Mouse (Mus musculus) hindlimb bud, embryonic 11.5 days (tissue): ENCODE data around the gene Ttll8.

Source experiments
- DNase-seq: peaks from one replicate; pipeline ENCODE4 v3.0.0-alpha.2; 2012; ENCODE audit warnings: low read depth, low spot score; ENCODE audit errors: extremely low spot score

Ttll8 gene

GRCm38 (mm10) chr15:88921992-88922310 lies 32.3 kb downstream of the Ttll8 start:
- DNase-seq, result no peak

DNA sequence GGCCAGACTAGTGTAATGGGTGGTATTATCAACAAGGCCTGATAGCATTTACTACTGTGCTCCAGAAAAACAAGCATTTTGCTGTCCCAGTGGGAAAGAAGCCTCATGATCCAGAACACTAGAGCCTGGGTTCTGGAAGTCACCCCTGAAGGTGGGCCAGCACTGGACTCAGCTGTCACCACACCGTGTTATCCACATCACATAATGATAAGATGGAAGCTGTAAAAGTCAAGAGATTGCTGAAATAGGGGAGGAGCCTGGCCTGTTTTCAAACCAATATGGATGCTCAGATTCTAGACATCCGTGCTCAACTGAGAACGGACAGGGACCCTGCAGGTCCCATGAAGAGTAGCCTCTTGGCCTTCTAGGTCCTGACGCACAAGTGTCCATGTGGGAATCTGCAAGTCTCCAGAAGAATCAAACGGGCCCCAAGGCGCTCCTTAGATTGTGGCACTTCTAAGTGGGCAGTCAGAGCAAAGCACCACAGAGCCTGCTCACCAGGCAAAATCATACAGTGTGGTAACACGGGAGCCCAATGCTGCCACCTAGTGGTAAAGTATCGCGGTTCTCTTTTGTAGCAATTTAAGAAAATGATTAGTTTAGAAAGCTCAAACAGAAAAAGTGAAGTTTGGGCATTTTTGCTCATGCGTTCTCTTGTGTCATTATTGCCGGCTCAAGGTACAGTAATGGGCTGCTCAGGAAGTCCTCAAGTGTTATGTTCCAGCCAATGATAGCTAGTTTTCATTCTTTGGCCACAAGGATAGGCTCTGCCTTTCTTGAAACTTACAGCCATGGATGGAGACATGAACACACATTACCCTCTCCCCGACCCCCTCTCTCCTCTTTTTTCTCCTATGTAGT lies 32.9 kb downstream of the Ttll8 start:
- DNase-seq, result peak; percentile 79

DNA sequence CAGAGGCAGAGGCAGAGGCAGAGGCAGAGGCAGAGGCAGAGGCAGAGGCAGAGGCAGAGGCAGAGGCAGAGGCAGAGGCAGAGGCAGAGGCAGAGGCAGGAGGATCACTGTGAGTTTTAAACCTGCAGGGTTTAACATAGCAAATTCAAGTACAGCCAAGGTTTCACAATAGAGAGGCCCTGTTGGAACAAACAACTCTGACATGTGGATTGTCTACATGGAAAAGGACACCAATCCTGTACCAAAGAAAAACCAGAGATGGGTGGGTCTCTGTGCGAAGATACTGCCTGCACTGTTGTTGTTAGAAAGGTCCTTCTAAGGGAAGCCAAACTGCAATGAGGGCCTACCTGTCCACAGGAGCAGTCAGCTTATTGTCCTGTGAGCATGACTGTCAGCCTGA lies 34.2 kb downstream of the Ttll8 start:
- no peak for DNase-seq

- no peak for DNase-seq
Measured at GRCm38 (mm10) chr15:88919328-88919727, 34.9 kb downstream of the Ttll8 start.

DNA sequence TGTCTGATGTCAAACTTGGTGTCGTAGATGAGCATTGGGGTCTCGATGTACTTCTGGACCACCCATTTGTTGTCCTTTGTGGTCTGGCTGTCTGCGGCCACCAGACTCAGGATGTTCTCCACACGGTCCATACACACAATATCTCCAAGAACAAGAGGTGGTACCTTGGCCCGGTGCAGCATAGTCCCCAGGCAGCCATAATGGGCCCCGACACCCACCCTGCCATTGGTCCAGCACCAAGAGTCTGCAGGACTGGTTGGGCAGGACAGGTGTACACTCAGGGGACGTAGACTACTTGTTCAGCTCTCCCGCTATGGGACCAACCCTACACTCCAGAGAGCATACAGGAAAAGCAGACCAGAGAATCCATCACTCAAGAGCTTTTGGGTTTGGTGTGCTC lies 37.1 kb downstream of the Ttll8 start:
- no peak for DNase-seq

GRCm38 (mm10) chr15:88916366-88916765 lies 37.9 kb downstream of the Ttll8 start:
- no peak for DNase-seq

DNA sequence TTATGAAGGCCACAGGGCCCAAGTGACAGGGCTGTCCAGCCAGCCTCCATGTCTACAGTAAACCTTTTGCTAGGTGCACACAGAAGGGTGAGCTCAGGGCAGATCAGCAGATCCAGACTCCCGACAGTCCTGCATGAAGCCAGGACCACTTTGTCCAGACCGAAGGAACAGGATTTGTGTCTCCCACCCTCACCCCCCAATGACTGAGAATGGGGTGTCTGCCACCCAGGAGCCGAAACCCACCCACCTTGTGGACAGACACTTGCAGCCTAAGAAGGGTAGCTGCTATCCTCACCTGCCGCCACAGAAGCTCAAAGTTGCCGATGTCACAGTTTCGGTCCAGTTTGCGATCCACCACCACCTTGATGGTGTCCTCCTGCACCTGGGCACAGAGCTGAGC lies 39.2 kb downstream of the Ttll8 start:
- no peak for DNase-seq

DNA sequence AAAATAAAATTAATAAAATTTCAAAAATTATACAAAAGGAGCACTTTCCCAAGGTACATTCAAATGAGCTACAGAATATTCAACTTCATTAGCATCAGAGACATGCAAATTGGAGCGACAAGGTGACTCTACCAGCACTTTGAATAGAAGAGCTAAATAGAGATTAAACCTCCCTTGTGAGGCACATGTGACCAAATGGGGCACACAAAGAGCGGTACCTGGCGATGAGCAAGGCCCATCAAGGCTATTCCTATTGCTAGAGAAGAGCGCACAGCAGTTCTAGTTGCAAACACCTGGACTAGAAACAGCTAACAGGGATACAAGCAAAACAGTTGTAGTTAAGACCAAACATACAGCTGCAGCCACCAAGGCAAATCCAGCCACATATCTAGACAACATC lies 47.9 kb downstream of the Ttll8 start:
- DNase-seq, result no peak

DNA sequence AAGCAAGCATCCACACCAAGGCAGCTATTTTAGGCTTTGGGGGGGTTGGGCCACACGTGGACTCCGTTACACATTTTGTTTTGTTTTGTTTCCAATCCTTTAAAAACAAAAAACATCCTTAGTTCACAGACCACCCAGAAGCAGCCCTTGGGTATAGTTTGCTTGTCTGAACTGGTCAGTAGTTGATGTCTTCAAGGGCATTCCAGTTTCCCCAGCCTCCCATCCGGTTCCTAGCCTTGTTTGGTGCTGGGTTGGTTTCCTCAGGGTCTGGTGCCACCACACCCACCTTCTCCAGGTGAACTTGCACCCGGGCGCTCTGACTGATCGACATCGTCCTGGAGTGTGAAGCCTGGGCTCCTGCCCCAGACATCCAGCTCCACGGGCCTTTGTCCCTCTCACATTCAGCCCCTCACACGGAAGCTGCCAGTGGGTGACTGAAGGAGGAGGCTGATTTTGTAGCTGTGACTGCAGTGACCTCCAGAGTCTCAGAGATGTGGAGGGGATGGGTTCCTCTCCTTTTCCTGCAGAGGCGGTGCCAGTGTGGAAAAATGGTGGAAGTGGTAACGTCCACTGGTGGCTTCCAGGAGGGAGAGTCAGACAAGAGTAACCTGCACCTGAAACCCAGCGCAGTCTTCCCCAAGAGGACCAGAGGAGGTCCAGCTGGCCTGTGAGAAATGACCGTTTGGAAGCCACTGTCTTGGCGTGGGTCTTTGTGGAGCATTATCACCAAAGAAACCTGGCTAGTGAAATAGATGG lies 50.0 kb downstream of the Ttll8 start:
- DNase-seq, result no peak

GRCm38 (mm10) chr15:88903086-88903485 lies 51.1 kb downstream of the Ttll8 start:
- DNase-seq, result no peak

- no peak for DNase-seq
Measured at GRCm38 (mm10) chr15:88902200-88902875, 51.9 kb downstream of the Ttll8 start.

DNA sequence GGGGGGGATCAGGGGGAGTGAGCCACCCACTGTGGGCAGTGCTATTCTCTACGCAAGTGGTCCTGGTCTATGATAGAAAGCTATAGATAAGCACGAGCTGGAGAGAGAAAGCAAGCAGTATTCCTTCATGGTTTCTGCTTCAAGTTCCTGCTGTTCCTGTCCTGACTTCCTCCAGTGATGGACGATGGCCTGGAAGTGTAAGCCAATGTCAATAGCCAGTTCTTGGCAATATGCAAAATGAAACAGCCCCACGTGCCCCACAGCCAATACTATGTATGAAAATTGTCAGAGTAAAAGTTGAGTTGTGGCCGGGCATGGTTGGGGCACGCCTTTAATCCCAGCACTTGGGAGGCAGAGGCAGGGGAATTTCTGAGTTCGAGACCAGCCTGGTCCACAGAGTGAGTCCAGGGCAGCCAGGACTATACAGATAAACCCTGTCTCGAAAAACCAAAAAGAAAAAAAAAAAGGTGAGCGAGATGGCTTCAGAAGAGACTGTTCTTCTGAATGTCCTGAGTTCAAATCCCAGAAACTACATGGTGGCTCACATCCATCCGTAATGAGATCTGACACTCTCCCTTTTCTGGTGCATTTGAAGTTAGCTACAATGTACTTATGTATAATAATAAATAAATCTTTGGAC lies 57.8 kb downstream of the Ttll8 start:
- no peak for DNase-seq

GRCm38 (mm10) chr15:88895891-88896290 lies 58.3 kb downstream of the Ttll8 start:
- no peak for DNase-seq

DNA sequence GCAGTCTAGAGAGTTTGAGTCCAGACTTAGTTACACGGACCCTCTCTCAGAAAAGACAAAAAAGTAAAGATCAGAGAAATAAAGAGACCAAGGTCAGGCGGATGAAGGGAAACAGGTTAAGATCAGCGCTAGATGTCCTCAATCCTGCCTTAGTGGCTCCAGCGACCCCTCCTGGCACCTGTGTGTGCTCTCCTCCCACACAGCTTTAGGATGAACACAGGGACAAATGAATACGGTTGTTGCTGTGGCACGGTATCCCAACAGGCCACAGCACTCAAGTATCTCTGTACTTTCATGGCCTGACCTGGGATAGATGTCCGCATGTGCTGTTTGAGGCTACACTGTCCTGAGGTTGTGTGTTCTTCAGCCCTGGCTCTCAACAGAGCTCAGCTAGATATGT lies 59.1 kb downstream of the Ttll8 start:
- no peak for DNase-seq

DNA sequence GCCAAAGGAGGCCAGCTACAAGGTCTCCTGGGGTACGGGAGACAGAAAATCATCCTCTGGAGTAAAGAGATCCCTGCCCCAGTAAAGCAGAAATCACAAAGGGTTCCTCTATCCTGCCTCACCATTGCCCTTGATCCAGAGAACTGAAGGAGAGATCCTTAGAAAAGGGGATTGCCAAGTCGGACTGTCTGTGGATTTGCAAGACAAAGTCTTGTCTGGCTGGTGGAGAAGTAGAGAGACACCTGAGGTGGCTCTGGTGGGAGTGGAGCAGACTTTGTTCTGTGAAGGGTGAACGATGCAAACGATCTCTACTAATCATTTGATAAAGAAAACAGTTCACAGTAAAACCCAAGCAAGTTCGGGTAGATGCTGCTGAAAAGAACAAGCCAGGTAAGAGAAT lies 61.3 kb downstream of the Ttll8 start:
- DNase-seq, result no peak

GRCm38 (mm10) chr15:88892252-88892651 lies 62.0 kb downstream of the Ttll8 start:
- DNase-seq, result no peak

DNA sequence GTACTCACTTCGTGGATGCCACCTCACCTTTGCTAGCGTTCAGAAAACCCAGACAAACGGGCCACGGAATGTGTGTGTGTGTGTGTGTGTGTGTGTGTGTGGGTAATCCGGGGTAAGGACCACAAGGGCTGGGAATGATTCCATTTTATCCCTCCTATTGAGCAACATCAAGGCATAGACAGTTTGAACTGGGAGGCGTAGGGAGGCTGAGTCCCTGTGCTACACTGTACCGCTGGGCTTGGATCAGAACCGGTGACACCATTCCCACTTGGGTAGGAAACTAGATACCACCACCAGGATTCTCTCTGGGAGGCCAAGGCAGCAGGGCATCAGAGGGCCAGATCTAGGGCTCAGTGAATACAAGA lies 62.6 kb downstream of the Ttll8 start:
- DNase-seq, result no peak

DNA sequence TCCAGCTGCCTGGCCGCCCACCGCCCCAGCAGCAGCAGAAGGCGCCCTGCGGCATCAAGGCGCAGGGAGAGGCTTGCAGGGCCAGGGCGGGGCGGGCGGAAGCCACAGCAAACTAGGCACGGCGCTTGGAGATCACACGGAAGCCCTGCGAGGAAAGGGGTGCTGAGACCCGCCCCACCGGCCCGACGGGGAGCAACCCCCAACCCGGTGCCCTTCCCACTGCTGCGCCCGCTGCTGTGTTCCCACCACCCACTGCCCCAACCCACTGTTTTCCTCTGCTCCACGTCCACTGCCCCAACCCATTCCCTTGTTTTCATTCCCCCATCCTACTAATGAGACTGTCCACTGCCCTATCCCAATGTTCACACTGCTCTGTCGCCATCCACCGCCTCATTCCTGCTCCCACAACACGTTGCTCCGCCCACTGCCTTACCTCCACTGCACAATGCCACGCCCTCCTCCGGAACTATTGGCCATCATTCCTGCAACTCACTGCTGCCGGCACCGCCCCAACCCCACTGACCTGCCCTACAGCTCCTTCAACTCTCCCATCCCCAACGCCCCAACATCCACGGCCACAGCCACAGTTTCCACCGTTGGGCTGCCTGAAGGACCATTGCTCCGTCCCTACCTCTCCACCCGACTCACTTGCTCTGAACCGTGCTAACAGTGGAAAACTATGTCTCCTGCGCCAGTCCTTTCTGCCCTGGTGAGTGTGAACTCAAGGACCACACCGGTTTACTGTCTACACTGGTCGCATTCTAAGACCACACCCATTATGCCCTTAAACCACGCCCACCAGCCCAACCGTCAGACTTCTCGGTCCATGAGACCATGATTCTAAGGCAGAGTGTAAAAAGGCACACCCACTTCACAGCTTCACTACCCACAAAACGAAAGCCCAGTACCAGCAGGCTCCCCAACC lies 63.2 kb downstream of the Ttll8 start:
- DNase-seq, result peak; percentile 57

DNA sequence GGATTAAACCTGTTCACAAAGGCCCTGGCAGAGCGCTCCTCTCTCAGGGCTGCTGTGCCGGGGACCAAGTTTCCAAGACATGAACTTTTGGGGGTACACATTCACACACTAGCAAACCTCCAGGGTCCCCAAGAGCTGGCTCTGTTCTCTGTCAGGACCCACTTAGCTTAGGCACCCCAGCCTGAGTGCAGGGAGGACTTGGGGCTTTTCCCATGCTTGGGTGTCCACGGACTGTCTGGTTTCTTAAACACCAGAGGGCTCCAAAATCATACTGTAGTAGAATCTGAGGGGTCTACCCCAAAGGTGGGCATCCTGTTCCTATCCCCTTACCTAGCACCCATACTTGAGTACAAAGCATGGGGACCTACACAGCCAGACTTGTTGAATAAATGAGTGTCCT lies 64.2 kb downstream of the Ttll8 start:
- no peak for DNase-seq

GRCm38 (mm10) chr15:88889032-88889431 lies 65.2 kb downstream of the Ttll8 start:
- no peak for DNase-seq
